Comparison of ENCODE assay signal across 8 mouse cellular contexts in the genomic region with DNA sequence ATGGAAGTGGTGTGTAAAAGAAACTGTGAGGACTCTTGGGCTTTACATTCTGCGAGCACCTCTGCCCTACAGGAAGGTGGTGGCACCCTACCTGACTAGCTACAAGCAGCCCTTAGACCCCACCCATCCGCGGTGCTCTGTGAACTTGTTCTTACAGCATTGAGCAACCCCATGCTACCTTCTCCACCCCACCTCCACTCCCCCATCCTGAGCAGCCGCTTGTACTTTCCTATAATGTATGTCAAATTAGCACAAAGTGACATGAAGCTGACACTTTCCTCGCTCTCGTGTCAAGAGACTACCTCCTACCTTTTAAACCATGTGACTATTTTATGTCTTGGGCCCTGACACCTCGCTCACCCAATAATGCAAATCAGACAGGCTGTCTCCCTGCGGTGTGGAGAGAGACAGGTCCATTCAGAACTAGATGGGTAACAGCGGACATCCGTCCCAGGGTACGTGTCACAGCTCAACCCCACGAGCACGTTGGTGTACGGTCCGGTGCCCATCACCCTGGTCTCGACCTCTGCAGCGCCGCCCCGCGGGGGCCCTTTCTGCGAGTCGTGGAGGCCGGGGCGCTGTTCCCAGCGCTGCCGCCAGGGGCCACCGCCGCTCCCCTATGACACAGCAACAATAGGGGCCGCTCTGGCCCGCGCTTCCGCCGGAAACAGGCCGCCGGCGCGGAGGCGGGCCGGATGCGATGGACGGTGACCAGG. TPM values are rescaled to one million over a fixed set of nuclear protein-coding genes. Genes with fewer than 3 reads are reported as not detected.
DNase-seq lines count a peak whose midpoint lies in the region; ATAC-seq and TF ChIP-seq lines count a peak whose summit lies in the region.

A gene (plus strand): TSS at position 680 of the 716 bp plus-strand sequence.

- peaks cover 12% of the 10 kb centered on the region for H3K4me1 ChIP-seq in hindbrain, embryonic 14.5 days (replicated peaks; ENCODE audit: control insufficient read depth, insufficient read depth, low read length)

- POLR2A ChIA-PET in Patski (lab: Charles Lee): interaction anchor here (1.0 kb wide), 1 partner anchor 9 kb away, joined by 3 read pairs; no protein-coding TSS in a partner anchor

- ATAC-seq in Patski: no peak
- ATAC-seq in hindbrain, embryonic 14.5 days (ENCODE audit: low FRiP score): peak; percentile 98

- peak; percentile 72 for DNase-seq in Patski (ENCODE audit: low read depth, low spot score)
- DNase-seq in cerebellum, postnatal 14 days: peak; percentile 98 to 99
- peak; percentile 95 to 98 for DNase-seq in frontal cortex, postnatal 25 days (ENCODE audit: low spot score in 2 of 2)
- peak; percentile 97 for DNase-seq in hindbrain, embryonic 14.5 days (ENCODE audit: low spot score)
- peak; percentile 97 to 98 for DNase-seq in layer of hippocampus, postnatal 36 days
- DNase-seq in lung, postnatal 36 days: peak; percentile 97
- DNase-seq in retina, postnatal 1 day: peak; percentile 98
- peak; percentile 95 to 96 for DNase-seq in urinary bladder, adult 18-20 months (ENCODE audit: low spot score in 2 of 2)

- no peak for TF ChIP-seq CTCF in Patski (IDR thresholded peaks at IDR 0.05)

- in situ Hi-C loops in Patski (cut with MboI; ENCODE audit: low pct_unique_long_range_greater_than_20kb): no loop called here

- H3K36me3 ChIP-seq in hindbrain, embryonic 14.5 days (replicated peaks; ENCODE audit: control insufficient read depth, insufficient read depth): peaks cover 30% of the 10 kb centered on the region

- H3K27ac ChIP-seq in hindbrain, embryonic 14.5 days: peak within 1 kb of the TSS; percentile 94

- 7% methylated on average over 41 of the region's 41 CpGs for WGBS in hindbrain, embryonic 14.5 days

- CTCF ChIA-PET in Patski (lab: Charles Lee): interaction anchor here (0.8 to 1.6 kb wide), 12 partner anchors 11 to 98 kb away, joined by 3 to 5 read pairs (median 3); no protein-coding TSS in a partner anchor

- H3K9me3 ChIP-seq in hindbrain, embryonic 14.5 days (ENCODE audit: control insufficient read depth, low read length): no peaks in the 10 kb centered on the region

- peak within 1 kb of the TSS; percentile 99 for H3K4me3 ChIP-seq in hindbrain, embryonic 14.5 days (replicated peaks; ENCODE audit: low read length)

- no peaks in the 10 kb centered on the region for H3K27me3 ChIP-seq in Patski
- no peaks in the 10 kb centered on the region for H3K27me3 ChIP-seq in hindbrain, embryonic 14.5 days (ENCODE audit: control insufficient read depth, insufficient read depth, low read length)

- H3K4me2 ChIP-seq in hindbrain, embryonic 14.5 days (replicated peaks): peak within 1 kb of the TSS; percentile 95

- H3K9ac ChIP-seq in hindbrain, embryonic 14.5 days: peak within 1 kb of the TSS; percentile 97

RNA-seq across cellular contexts. Expression of the gene that starts here (rescaled TPM):
- 163 TPM for polyA plus RNA-seq in Patski (2021)
- polyA plus RNA-seq in hindbrain, embryonic 14.5 days (2014; fragmentation: Nextera tagmentation; extraction: Ambion mirVana): 148 and 149 TPM in 2 replicates
- 100 to 1,000 TPM in 1 of 2 experiments, 10 to 100 TPM in 1; 96.9 to 103 TPM for total RNA-seq in layer of hippocampus, postnatal 36 days (2021)
